Mouse (Mus musculus) layer of hippocampus, postnatal 25 days (tissue): ENCODE data around the gene Aif1. TPM values are rescaled to one million over a fixed set of nuclear protein-coding genes. Genes with fewer than 3 reads are reported as not detected.
"Not testable (repeated sequence)": the region's sequence is repeated elsewhere in the genome, so short reads cannot be mapped to it uniquely, and the experiment has no call there.

Source experiments
- DNase-seq, 2 experiments: peaks; one replicate each; pipeline ENCODE4 v3.0.0; 2022; ENCODE audit warnings: mixed read lengths in 2 of 2, low spot score in 1 of 2; ENCODE audit errors: extremely low spot score in 1 of 2
- total RNA-seq, 2 experiments: library from RNA; stranded (reverse); gene quantifications; 2 replicates each; pipeline ENCODE4 v1.2.3; 2021

Aif1 gene
- total RNA-seq, 2 experiments from 2014 or later, result 10.4 to 10.8 TPM

DNA sequence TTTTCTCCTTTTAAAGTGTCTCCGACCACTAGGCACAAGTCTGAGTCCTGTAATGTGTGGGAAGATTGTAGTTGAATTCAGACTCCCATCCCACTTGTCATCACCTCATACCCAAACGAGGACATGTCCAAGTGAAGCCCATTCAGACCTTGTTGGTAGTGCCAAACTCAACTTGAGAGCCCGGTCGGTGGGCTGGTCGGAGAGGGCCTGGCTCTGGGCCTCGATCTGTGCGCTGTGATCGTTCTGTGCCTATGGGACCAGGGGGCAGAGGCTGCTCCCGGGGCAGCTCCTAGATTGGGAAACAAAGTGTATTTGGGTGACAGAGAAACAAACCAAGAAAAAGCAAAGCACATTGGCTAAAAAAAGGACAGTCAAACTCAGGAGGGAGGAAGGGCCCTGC, 22.8 kb downstream of the Aif1 start:
- no peak for DNase-seq

- no peak for DNase-seq
These were observed 23.7 kb downstream of the Aif1 start for GRCm38 (mm10) chr17:35152121-35152520.

DNA sequence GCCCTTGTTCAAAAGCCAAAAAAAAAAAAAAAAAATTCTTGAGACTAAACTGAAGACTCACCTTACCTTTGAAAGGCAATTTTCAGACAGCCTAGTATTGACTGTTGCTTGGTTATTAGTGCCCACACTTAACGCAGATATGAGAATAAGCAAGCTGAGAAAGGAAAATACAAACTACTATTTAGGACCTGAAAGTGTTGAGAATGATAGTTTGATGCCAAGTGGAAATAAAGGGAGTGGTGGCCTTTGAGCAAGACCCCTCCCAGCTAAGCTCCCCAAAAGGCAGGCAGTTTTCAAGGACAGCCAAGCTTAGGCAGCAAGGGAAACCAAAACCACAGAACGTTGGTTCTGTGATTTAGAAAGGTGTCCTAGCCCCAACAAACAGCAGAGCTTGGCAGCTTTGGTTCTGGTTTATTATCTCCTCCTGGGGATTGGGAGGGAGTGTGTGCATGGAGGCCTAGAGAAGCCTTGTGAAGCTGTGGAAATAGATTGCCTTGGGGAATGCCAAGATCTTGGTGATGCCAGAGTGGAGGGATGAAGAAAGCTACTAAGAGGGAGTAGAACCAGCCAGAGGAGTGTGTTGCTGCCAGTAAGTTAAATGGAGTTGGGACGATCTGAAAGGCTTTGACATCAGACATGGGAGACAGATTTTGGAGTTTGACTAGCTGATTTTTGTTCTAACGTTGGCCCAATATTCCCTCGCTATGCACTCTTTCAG, 27.8 kb downstream of the Aif1 start:
- DNase-seq, result no peak

DNA sequence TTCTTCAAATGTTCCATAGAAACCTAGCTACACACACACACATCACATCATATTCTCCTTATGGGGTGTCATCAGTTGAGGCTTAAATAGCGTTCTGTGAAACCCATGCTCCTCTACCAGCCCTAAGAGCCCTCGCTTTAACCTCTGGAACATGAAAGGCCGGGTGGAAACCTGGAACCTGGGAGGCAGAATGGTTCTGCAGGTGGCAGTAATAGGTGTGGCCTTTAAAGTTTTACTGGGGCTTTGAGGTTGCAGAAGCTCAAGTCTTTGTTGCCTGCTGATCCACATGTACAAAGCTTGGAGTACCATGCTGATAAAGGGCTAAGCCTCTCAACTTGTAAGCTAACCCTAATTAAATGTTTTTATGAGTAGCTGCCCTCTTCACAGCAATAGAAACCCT, 28.5 kb downstream of the Aif1 start:
- no peak for DNase-seq

DNA sequence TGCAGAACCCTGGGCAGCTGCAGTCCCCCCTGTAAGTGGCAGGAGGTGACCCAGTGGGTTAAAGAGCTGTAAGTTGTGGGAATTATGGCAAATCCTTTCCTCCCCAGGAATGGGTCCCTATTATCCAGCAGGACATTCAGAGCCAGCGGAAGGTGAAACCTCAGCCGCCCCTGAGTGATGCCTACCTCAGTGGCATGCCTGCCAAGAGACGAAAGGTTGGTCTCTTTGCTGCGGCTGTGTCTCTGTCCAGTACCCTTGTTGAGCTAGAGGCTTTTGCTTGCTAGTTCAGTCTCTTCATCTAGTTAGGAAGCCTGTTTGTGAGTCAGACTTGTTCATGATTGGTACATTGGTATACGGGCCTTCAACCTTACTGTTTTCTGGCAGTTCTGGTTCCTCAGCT, 29.7 kb downstream of the Aif1 start:
- DNase-seq, result no peak

DNA sequence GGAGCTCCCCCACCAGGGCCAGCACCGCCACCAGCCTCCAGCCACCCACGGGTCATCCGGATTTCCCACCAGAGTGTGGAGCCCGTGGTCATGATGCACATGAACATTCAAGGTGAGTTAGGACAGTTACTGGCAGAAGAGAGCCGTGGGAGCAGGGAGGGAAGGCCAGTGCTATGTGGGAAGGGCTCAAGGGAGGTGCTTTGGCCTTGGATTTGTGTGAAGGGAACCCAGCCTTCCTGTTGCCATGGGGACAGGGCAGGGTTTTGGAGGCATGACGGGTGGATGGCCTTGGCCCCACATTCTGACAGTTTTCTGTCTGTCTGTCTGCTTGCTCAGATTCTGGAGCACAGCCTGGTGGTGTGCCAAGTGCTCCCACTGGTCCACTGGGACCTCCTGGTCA, 33.9 kb downstream of the Aif1 start:
- no peak for DNase-seq

GRCm38 (mm10) chr17:35140490-35140996, 35.3 kb downstream of the Aif1 start:
- no peak for DNase-seq

DNA sequence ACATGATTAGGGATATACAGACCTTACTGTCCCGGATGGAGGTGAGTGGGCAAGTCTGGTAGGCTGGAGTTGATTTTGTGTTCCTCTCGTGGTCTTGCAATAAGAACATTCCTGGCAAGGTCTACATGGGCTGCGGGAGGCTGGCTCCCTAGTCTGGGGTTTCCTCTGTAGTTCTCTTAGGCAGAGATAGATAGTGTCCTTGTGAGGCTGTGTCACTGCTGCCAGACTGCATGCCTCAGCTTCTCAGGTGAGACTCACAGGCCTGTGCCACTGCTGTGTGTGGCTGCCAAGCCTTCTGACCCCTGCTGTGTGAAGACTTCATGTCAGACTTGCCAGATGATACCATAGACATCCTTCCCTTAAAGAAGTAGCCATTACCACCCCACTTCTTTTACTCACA, 36.6 kb downstream of the Aif1 start:
- no peak for DNase-seq

GRCm38 (mm10) chr17:35135591-35136320, 40.1 kb downstream of the Aif1 start:
- DNase-seq, result no peak

- DNase-seq, result peak; percentile 87 to 98
These were observed 40.9 kb downstream of the Aif1 start, which contains the start of gene Bag6 for GRCm38 (mm10) chr17:35134801-35135590. TSS of gene Bag6 (plus strand) at chr17:35135178.

- no peak for DNase-seq
These were observed 42.4 kb downstream of the Aif1 start for GRCm38 (mm10) chr17:35133517-35133916.

- no peak for DNase-seq
These were observed 43.7 kb downstream of the Aif1 start for GRCm38 (mm10) chr17:35132174-35132560.

- no peak for DNase-seq
These were observed 44.2 kb downstream of the Aif1 start, which contains the start of gene Apom for GRCm38 (mm10) chr17:35131500-35132173. TSS of gene Apom (minus strand) at chr17:35132050.

DNA sequence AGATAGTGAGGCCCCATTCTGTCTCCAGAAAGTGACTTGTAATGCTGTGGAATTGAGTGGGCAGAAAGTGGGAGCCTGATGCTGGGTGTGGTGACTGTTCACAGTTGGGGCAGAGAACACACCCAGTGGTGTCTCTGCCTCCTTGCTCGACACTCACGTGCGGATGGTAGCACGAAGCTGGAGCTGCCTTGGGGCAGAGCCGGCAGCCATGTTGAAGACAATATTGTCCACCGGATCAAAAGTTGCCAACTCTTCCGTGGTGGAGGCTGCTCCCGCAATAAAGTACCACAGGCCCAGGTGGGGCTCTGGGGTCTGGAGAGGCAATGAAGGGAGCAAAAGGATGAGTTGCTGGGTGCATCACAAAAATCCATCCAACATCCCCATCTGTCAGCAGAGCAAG, 44.8 kb downstream of the Aif1 start:
- no peak for DNase-seq

DNA sequence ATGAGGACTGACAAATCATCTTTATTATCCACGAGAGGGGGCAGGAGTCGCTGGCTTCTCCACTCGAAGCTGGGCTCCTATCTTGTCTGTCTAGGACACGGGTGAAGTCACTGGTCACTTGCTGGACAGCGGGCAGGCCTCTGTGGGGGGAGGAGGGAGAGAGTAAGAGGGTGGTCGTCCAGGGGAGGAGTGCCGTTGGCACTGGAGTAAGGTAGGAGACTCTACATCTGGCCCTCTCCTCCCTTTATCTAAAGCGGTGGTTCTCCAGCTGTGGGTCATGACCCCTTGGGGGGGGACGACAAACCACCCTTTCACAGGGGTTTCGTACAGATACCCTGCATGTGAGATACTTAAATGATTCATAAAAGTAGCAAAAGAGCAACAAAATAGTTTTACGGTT, 46.9 kb downstream of the Aif1 start:
- no peak for DNase-seq

DNA sequence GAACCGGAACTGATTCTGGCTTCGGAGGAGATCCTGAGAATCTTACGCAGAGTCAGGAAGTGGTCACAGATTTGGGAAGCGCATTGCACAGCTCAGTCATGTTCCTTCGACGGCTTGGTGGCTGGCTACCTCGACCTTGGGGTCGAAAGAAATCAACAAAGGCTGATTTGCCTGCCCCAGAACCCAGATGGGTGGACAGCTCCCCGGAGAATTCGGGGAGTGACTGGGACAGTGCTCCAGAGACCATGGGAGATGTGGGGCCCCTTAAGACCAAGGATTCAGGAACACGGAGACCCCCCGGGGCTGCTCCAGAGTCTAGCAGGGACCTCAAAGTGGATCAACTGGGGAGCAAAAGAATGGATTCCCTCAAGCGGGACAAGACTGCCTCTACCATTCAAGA, 48.9 kb downstream of the Aif1 start:
- DNase-seq, result no peak

DNA sequence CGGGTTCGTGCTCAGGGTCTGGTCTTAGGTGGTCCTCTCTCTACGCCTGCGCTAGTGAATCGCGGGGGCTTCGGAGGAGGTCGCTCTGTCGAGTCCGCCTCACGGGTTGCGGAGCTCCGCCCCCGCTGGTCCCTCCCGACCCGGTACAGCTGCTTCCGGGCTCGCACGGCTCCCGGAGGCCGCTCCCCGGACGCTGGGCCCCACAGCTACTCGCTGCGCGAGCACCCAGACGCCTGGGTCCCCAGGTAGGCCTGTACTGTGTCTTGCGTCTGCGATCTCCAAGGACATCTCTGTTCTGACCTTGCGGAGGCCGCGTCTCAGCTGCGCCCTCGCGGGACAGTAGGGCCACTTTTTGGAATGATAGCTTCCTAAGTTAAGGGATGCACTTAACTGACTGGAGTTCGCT, 49.7 kb downstream of the Aif1 start, which contains the start of gene D17H6S53E:
D17H6S53E (plus strand) TSS at position 168 of the 406 bp plus-strand sequence.
- DNase-seq, result peak; percentile 56 to 60

DNA sequence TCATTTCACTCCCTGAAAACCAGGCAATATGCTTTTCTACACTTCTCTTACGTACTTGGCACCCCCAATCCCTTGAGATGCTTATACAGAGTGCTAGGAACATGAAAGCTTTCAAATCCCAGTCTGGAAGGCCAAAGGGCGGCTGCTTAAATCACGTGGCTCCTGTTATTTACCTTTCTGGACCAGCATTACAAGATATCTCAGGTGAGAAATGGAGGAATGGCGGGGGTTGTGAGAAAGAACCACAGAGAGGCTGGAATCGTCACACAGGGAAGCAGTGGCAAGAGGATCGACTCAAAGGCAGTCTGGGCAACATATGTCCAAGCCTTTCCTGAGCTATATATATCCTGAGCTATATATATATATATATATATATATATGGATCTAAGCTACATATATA, 50.3 kb downstream of the Aif1 start:
- DNase-seq, result no peak

GRCm38 (mm10) chr17:35125081-35125480, 50.8 kb downstream of the Aif1 start:
- no peak for DNase-seq

- DNase-seq, result not testable (repeated sequence)
These were observed 51.5 kb downstream of the Aif1 start for GRCm38 (mm10) chr17:35124261-35124896.
